Mouse (Mus musculus): Measurements from ENCODE around the gene ccdc198.

DNA sequence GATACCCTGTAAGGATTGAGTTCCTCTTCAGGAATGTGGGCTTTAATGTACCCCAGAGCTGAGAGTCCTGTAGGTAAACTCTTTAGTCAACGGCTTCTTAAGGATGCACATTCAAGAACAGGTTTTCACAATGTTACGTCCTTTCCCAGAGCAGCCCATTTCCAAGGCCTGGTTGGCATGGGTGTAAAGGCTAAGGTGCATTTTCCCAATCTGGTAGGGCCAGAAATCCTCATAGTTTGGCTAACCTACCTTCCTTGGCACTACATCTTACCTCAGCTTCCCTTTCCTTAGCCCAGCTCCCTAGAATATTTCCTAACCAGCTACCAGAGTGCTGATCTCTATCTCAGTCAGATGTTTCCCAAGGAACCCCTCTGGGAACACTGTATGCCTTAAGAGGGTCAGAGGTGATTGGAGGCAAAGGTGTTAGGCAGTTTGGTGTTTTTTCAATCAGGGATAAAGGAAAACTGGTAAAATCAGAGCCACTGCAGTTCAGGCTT, 48.2 kb downstream of the ccdc198 start:
- TF ChIP-seq CTCF (IDR thresholded peaks at IDR 0.05): no peak
- no peak for TF ChIP-seq POLR2A (IDR thresholded peaks at IDR 0.05; ENCODE audit: insufficient read depth, low read depth, low read length)
- TF ChIP-seq EP300 (IDR thresholded peaks at IDR 0.05; ENCODE audit: insufficient read depth, low read depth, low read length): no peak
